Mouse (Mus musculus) hindbrain, embryonic 15.5 days (tissue): ENCODE results near the gene 0610010F05Rik. TPM values are rescaled to one million over a fixed set of nuclear protein-coding genes. Genes with fewer than 3 reads are reported as not detected.

Source experiments
- ATAC-seq: fragments of 200-750 bp; cut with Nextera tagmentation; 2 replicates; pipeline ENCODE4 v1.8.0; 2017; ENCODE audit warnings: low read depth, moderate number of reproducible peaks, moderate TSS enrichment; ENCODE audit not compliant: low FRiP score
- H3K27ac ChIP-seq: fragments of 300-500 bp; sonication (generic); replicated peaks from 2 replicates; pipeline ENCODE4 v1.5.1; 2015; ENCODE audit warnings: mild to moderate bottlenecking, inconsistent platforms
- H3K27me3 ChIP-seq: fragments of 300-500 bp; sonication (generic); 2 replicates; pipeline ENCODE4 v1.6.1; 2015; ENCODE audit warnings: control low read depth, inconsistent platforms
- H3K36me3 ChIP-seq: fragments of 300-500 bp; sonication (generic); 2 replicates; pipeline ENCODE4 v1.6.1; 2015; ENCODE audit warnings: control low read depth, inconsistent platforms
- H3K4me1 ChIP-seq: fragments of 300-500 bp; sonication (generic); replicated peaks from 2 replicates; pipeline ENCODE4 v1.6.1; 2015; ENCODE audit warnings: control low read depth, inconsistent platforms
- H3K4me2 ChIP-seq: fragments of 300-500 bp; sonication (generic); 2 replicates; pipeline ENCODE4 v1.6.1; 2015; ENCODE audit warnings: moderate library complexity, mild to moderate bottlenecking, inconsistent platforms
- H3K4me3 ChIP-seq: fragments of 300-500 bp; sonication (generic); 2 replicates; pipeline ENCODE4 v1.5.1; 2015; ENCODE audit warnings: mild to moderate bottlenecking, inconsistent platforms
- H3K9ac ChIP-seq: fragments of 300-500 bp; sonication (generic); 2 replicates; pipeline ENCODE4 v1.6.1; 2015; ENCODE audit warnings: inconsistent platforms
- H3K9me3 ChIP-seq: fragments of 300-500 bp; sonication (generic); 2 replicates; pipeline ENCODE4 v1.6.1; 2016; ENCODE audit warnings: control low read depth, inconsistent platforms
- WGBS: fragments of 180-500 bp; shearing (Covaris S2); methylation state at CpG from one replicate; pipeline ENCODE4 v1.1.7; 2015; 5-methylcytosine and 5-hydroxymethylcytosine counted together
- polyA plus RNA-seq: library from polyadenylated mRNA; unstranded; fragments of >200 nt; fragmentation: Nextera tagmentation; extraction: Ambion mirVana; gene quantifications from 2 replicates; pipeline ENCODE4 v1.2.1, GENCODE M21; 2015

The 0610010F05Rik gene
- polyA plus RNA-seq, 1 experiment from 2014 or later = 113 TPM

GRCm38 (mm10) chr11:23537446-23537845 is 96.0 kb downstream of the 0610010F05Rik start:
- H3K27me3 ChIP-seq = no peaks in the 10 kb centered on the region
- H3K27ac ChIP-seq = no peak overlapping the region
- H3K4me2 ChIP-seq = no peak overlapping the region
- H3K9ac ChIP-seq = no peak overlapping the region
- WGBS = 93% methylated on average over 2 of the region's 2 CpGs
- no peaks in the 10 kb centered on the region for H3K36me3 ChIP-seq
- ATAC-seq = no peak
- no peak overlapping the region for H3K4me3 ChIP-seq
- H3K9me3 ChIP-seq = no peaks in the 10 kb centered on the region
- no peaks in the 10 kb centered on the region for H3K4me1 ChIP-seq

GRCm38 (mm10) chr11:23520473-23521205 is 112.8 kb downstream of the 0610010F05Rik start, which contains the start of gene 1700093K21Rik:
TSS of gene 1700093K21Rik (minus strand) at chr11:23521155.
- Histone ChIP-seq H3K36me3 (no peaks in the 10 kb centered on the region), H3K4me3 (no peak within 1 kb of the TSS), H3K9me3 (no peaks in the 10 kb centered on the region), H3K9ac (no peak within 1 kb of the TSS), H3K27me3 (no peaks in the 10 kb centered on the region), H3K27ac (no peak within 1 kb of the TSS), H3K4me2 (no peak within 1 kb of the TSS), H3K4me1 (no peaks in the 10 kb centered on the region)
- ATAC-seq = no peak
- WGBS = 37% methylated on average over 5 of the region's 5 CpGs

- no peaks in the 10 kb centered on the region for H3K4me1 ChIP-seq
- 69% methylated on average over 3 of the region's 3 CpGs for WGBS
- H3K27ac ChIP-seq = no peak overlapping the region
- no peaks in the 10 kb centered on the region for H3K27me3 ChIP-seq
- no peak overlapping the region for H3K4me2 ChIP-seq
- no peak overlapping the region for H3K9ac ChIP-seq
- H3K36me3 ChIP-seq = no peaks in the 10 kb centered on the region
- ATAC-seq = no peak
- no peaks in the 10 kb centered on the region for H3K9me3 ChIP-seq
- no peak overlapping the region for H3K4me3 ChIP-seq
These were observed 114.5 kb downstream of the 0610010F05Rik start for GRCm38 (mm10) chr11:23518981-23519380.

- Histone ChIP-seq H3K27ac (no peak overlapping the region), H3K27me3 (no peaks in the 10 kb centered on the region), H3K36me3 (no peaks in the 10 kb centered on the region), H3K9ac (no peak overlapping the region), H3K4me1 (peaks cover 6% of the 10 kb centered on the region; the same call in 1 of the 2 replicates), H3K9me3 (no peaks in the 10 kb centered on the region), H3K4me3 (no peak overlapping the region), H3K4me2 (no peak overlapping the region)
- 80% methylated on average over 2 of the region's 2 CpGs for WGBS
- no peak for ATAC-seq
These were observed 118.1 kb downstream of the 0610010F05Rik start for GRCm38 (mm10) chr11:23515315-23515714.

Other genes starting within 250 kb of the 0610010F05Rik start
- gene Ahsa2, start 135.6 kb downstream of the 0610010F05Rik start, polyA plus RNA-seq = 106 and 107 TPM in 2 replicates
- gene 1700093K21Rik, start 112.5 kb downstream of the 0610010F05Rik start, polyA plus RNA-seq = 0.17 TPM in 1 of 2 replicates, not detected in the other
- gene Pus10, start 32.0 kb upstream of the 0610010F05Rik start, polyA plus RNA-seq = 10.9 and 12.0 TPM in 2 replicates
- 31.6 TPM in 2 replicates for gene Pex13, start 32.3 kb upstream of the 0610010F05Rik start, polyA plus RNA-seq
- gene Rel, start 137.3 kb upstream of the 0610010F05Rik start, polyA plus RNA-seq = 0.41 and 0.60 TPM in 2 replicates